Mouse (Mus musculus): ENCODE measurements around the gene Ugt1a7c.

- TF ChIP-seq POLR2A (IDR thresholded peaks at IDR 0.05; ENCODE audit: extremely low read depth, insufficient read depth, low read length) (no peak), CTCF (IDR thresholded peaks at IDR 0.05; ENCODE audit: extremely low read depth, insufficient read depth, low read length) (no peak)
These were observed 91.6 kb downstream of the Ugt1a7c start for GRCm38 (mm10) chr1:88186325-88186935.
